Mouse (Mus musculus): ENCODE results near the gene Lrrc31. TPM values are rescaled to one million over a fixed set of nuclear protein-coding genes. Genes with fewer than 3 reads are reported as not detected.

Gene Lrrc31
- total RNA-seq, 2 experiments from 2014 or later, result not detected

GRCm38 (mm10) chr3:30696346-30696745 lies 3.3 kb downstream of the Lrrc31 start:
- peak; percentile 75 for ATAC-seq (replicated peaks; ENCODE audit: low FRiP score, poor library complexity, severe bottlenecking)

GRCm38 (mm10) chr3:30695661-30696060 lies 4.0 kb downstream of the Lrrc31 start:
- ATAC-seq (replicated peaks; ENCODE audit: low FRiP score, poor library complexity, severe bottlenecking), result no peak

- ATAC-seq (replicated peaks; ENCODE audit: low FRiP score, poor library complexity, severe bottlenecking), result no peak
Observed at GRCm38 (mm10) chr3:30690976-30691375, 8.7 kb downstream of the Lrrc31 start.

- no peak for ATAC-seq (replicated peaks; ENCODE audit: low FRiP score, poor library complexity, severe bottlenecking)
Observed at GRCm38 (mm10) chr3:30687216-30687615, 12.4 kb downstream of the Lrrc31 start.

- no peak for ATAC-seq (replicated peaks; ENCODE audit: low FRiP score, poor library complexity, severe bottlenecking)
Observed at GRCm38 (mm10) chr3:30683190-30683589, 16.5 kb downstream of the Lrrc31 start.

- no peak for ATAC-seq (replicated peaks; ENCODE audit: low FRiP score, poor library complexity, severe bottlenecking)
Observed at GRCm38 (mm10) chr3:30658486-30658885, 41.2 kb downstream of the Lrrc31 start.

- no peak for ATAC-seq (replicated peaks; ENCODE audit: low FRiP score, poor library complexity, severe bottlenecking)
Observed at GRCm38 (mm10) chr3:30655937-30656336, 43.7 kb downstream of the Lrrc31 start.

GRCm38 (mm10) chr3:30650062-30650841 lies 49.4 kb downstream of the Lrrc31 start:
- ATAC-seq (replicated peaks; ENCODE audit: low FRiP score, poor library complexity, severe bottlenecking), result no peak

GRCm38 (mm10) chr3:30648466-30648865 lies 51.2 kb downstream of the Lrrc31 start:
- ATAC-seq (replicated peaks; ENCODE audit: low FRiP score, poor library complexity, severe bottlenecking), result no peak

GRCm38 (mm10) chr3:30647440-30648090 lies 52.1 kb downstream of the Lrrc31 start, which contains the start of gene Lrrc34:
TSS of gene Lrrc34 (minus strand) at chr3:30647869.
- no peak for ATAC-seq (replicated peaks; ENCODE audit: low FRiP score, poor library complexity, severe bottlenecking)

- no peak for ATAC-seq (replicated peaks; ENCODE audit: low FRiP score, poor library complexity, severe bottlenecking)
Observed at GRCm38 (mm10) chr3:30646761-30647160, 52.9 kb downstream of the Lrrc31 start.

- ATAC-seq (replicated peaks; ENCODE audit: low FRiP score, poor library complexity, severe bottlenecking), result no peak
Observed at GRCm38 (mm10) chr3:30644207-30644606, 55.4 kb downstream of the Lrrc31 start, which contains the start of gene Lrriq4. TSS of gene Lrriq4 (plus strand) at chr3:30644507.

- no peak for ATAC-seq (replicated peaks; ENCODE audit: low FRiP score, poor library complexity, severe bottlenecking)
Observed at GRCm38 (mm10) chr3:30635629-30636028, 64.0 kb downstream of the Lrrc31 start.

- ATAC-seq (replicated peaks; ENCODE audit: low FRiP score, poor library complexity, severe bottlenecking), result no peak
Observed at GRCm38 (mm10) chr3:30633681-30634080, 66.0 kb downstream of the Lrrc31 start.

Other genes starting within 250 kb of the Lrrc31 start
- not detected in 2 replicates for gene Mecom, start 151.8 kb downstream of the Lrrc31 start, total RNA-seq (2015; ENCODE audit: low replicate concordance)
- gene Mecom, start 151.8 kb downstream of the Lrrc31 start, total RNA-seq (2017; ENCODE audit: low replicate concordance), result 0.64 and 0.68 TPM in 2 replicates
- not detected in 2 replicates for gene Actrt3, start 99.9 kb downstream of the Lrrc31 start, total RNA-seq (2015; ENCODE audit: low replicate concordance)
- not detected in 2 replicates for gene Actrt3, start 99.9 kb downstream of the Lrrc31 start, total RNA-seq (2017; ENCODE audit: low replicate concordance)
- 14.1 and 32.3 TPM in 2 replicates for gene Mynn, start 97.8 kb downstream of the Lrrc31 start, total RNA-seq (2015; ENCODE audit: low replicate concordance)
- 22.8 and 24.0 TPM in 2 replicates for gene Mynn, start 97.8 kb downstream of the Lrrc31 start, total RNA-seq (2017; ENCODE audit: low replicate concordance)
- gene Lrriq4, start 55.3 kb downstream of the Lrrc31 start, total RNA-seq (2015; ENCODE audit: low replicate concordance), result not detected in 2 replicates
- gene Lrriq4, start 55.3 kb downstream of the Lrrc31 start, total RNA-seq (2017; ENCODE audit: low replicate concordance), result not detected in 2 replicates
- gene Lrrc34, start 52.0 kb downstream of the Lrrc31 start, total RNA-seq (2015; ENCODE audit: low replicate concordance), result not detected in 2 replicates
- gene Lrrc34, start 52.0 kb downstream of the Lrrc31 start, total RNA-seq (2017; ENCODE audit: low replicate concordance), result not detected in 2 replicates
- 0.42 TPM in 1 of 2 replicates, not detected in the other for gene Samd7, start 46.5 kb upstream of the Lrrc31 start, total RNA-seq (2015; ENCODE audit: low replicate concordance)
- gene Samd7, start 46.5 kb upstream of the Lrrc31 start, total RNA-seq (2017; ENCODE audit: low replicate concordance), result not detected in 2 replicates
- 93.0 and 140 TPM in 2 replicates for gene Sec62, start 93.0 kb upstream of the Lrrc31 start, total RNA-seq (2015; ENCODE audit: low replicate concordance)
- 174 and 189 TPM in 2 replicates for gene Sec62, start 93.0 kb upstream of the Lrrc31 start, total RNA-seq (2017; ENCODE audit: low replicate concordance)
- 10.5 and 16.8 TPM in 2 replicates for gene Gpr160, start 156.1 kb upstream of the Lrrc31 start, total RNA-seq (2015; ENCODE audit: low replicate concordance)
- 6.4 and 14.8 TPM in 2 replicates for gene Gpr160, start 156.1 kb upstream of the Lrrc31 start, total RNA-seq (2017; ENCODE audit: low replicate concordance)

Measured in erythroid progenitor cell, adult 5-6 weeks (primary cell).